In genomic region chr1:172410806-172411205, GRCm38 (mm10) we compare ENCODE assay signal across 8 mouse cellular contexts. TPM values are rescaled to one million over a fixed set of nuclear protein-coding genes. Genes with fewer than 3 reads are reported as not detected.
DNase-seq lines count a peak whose midpoint lies in the region; ATAC-seq and TF ChIP-seq lines count a peak whose summit lies in the region.

No protein-coding gene starts in this region.

- peak; percentile 66 for TF ChIP-seq CTCF in liver, adult 2 months (IDR thresholded peaks at IDR 0.05; ENCODE audit: low read depth, low read length)
- peak; percentile 62 for TF ChIP-seq CTCF in cortical plate, adult 2 months (IDR thresholded peaks at IDR 0.05; ENCODE audit: extremely low read depth, insufficient read depth, low read length)

- no peaks in the 10 kb centered on the region for H3K27me3 ChIP-seq in liver, adult 2 months (ENCODE audit: control insufficient read depth, insufficient read depth, low read length)
- no peaks in the 10 kb centered on the region for H3K27me3 ChIP-seq in liver, embryonic 11.5 days (replicated peaks; ENCODE audit: control insufficient read depth, insufficient read depth, low read length)
- no peaks in the 10 kb centered on the region for H3K27me3 ChIP-seq in limb, embryonic 11.5 days (ENCODE audit: control insufficient read depth, insufficient read depth, low read length)

- no peak overlapping the region for H3K9ac ChIP-seq in liver, adult 2 months (ENCODE audit: low read depth, low read length)
- H3K9ac ChIP-seq in liver, embryonic 11.5 days (ENCODE audit: low read depth, low read length): no peak overlapping the region
- no peak overlapping the region for H3K9ac ChIP-seq in limb, embryonic 11.5 days (ENCODE audit: low read length)

- WGBS in liver, adult 2 months: 5% methylated on average over 4 of the region's 4 CpGs
- whole genome bisulfite sequencing in liver, embryonic 11.5 days: 3% methylated on average over 4 of the region's 4 CpGs
- 5% methylated on average over 4 of the region's 4 CpGs for WGBS in limb, embryonic 11.5 days

- no peak overlapping the region for H3K4me2 ChIP-seq in liver, embryonic 11.5 days
- H3K4me2 ChIP-seq in limb, embryonic 11.5 days (ENCODE audit: low read depth, severe bottlenecking): no peak overlapping the region

- no peak for ATAC-seq in liver, embryonic 11.5 days (replicated peaks; ENCODE audit: low FRiP score)
- ATAC-seq in limb, embryonic 11.5 days (ENCODE audit: insufficient number of reproducible peaks, low FRiP score, low TSS enrichment, low read depth): no peak

- no peak for TF ChIP-seq POLR2A in liver, adult 2 months (IDR thresholded peaks at IDR 0.05; ENCODE audit: extremely low read depth, insufficient read depth, low read length)
- TF ChIP-seq POLR2A in cortical plate, adult 2 months (IDR thresholded peaks at IDR 0.05; ENCODE audit: extremely low read depth, insufficient read depth, low read length): no peak

- no peaks in the 10 kb centered on the region for H3K9me3 ChIP-seq in liver, embryonic 11.5 days (ENCODE audit: control insufficient read depth, low read length)
- H3K9me3 ChIP-seq in limb, embryonic 11.5 days (ENCODE audit: control insufficient read depth, low read length): no peaks in the 10 kb centered on the region

- H3K79me2 ChIP-seq in liver, adult 2 months (ENCODE audit: control insufficient read depth, insufficient read depth, low read length): no peaks in the 10 kb centered on the region

- H3K4me1 ChIP-seq in liver, adult 2 months (ENCODE audit: control insufficient read depth, insufficient read depth, low read length): no peaks in the 10 kb centered on the region
- H3K4me1 ChIP-seq in liver, embryonic 11.5 days (replicated peaks; ENCODE audit: control insufficient read depth, insufficient read depth, low read length): no peaks in the 10 kb centered on the region
- H3K4me1 ChIP-seq in cortical plate, adult 2 months (ENCODE audit: control insufficient read depth, insufficient read depth, low read length): no peaks in the 10 kb centered on the region
- no peaks in the 10 kb centered on the region for H3K4me1 ChIP-seq in limb, embryonic 11.5 days (ENCODE audit: control insufficient read depth, insufficient read depth, low read length)

- no peaks in the 10 kb centered on the region for H3K36me3 ChIP-seq in liver, adult 2 months (ENCODE audit: control insufficient read depth, insufficient read depth, low read length)
- no peaks in the 10 kb centered on the region for H3K36me3 ChIP-seq in liver, embryonic 11.5 days (ENCODE audit: control insufficient read depth, insufficient read depth, low read length)
- no peaks in the 10 kb centered on the region for H3K36me3 ChIP-seq in limb, embryonic 11.5 days (ENCODE audit: control insufficient read depth, insufficient read depth, low read length)

- peak; percentile 28 for DNase-seq in liver, adult 2 months (ENCODE audit: extremely low read depth, low read depth, low spot score)
- DNase-seq in liver, embryonic 11.5 days (ENCODE audit: low spot score): no peak
- peak; percentile 57 for DNase-seq in R1 (ENCODE audit: low read depth, low spot score)
- peak; percentile 77 for DNase-seq in heart, postnatal 4 days
- DNase-seq in limb, embryonic 11.5 days (ENCODE audit: low spot score): peak; percentile 72
- DNase-seq in right cerebral cortex, adult 18-20 months: peak; percentile 32
- peak; percentile 36 for DNase-seq in yolk sac, embryonic 10.5 days (ENCODE audit: low spot score)

- H3K4me3 ChIP-seq in liver, adult 2 months (ENCODE audit: insufficient read depth, low read depth, low read length): no peak overlapping the region
- no peak overlapping the region for H3K4me3 ChIP-seq in liver, embryonic 11.5 days (ENCODE audit: low read depth, low read length)
- no peak overlapping the region for H3K4me3 ChIP-seq in cortical plate, adult 2 months (ENCODE audit: insufficient read depth, low read length)
- H3K4me3 ChIP-seq in limb, embryonic 11.5 days (ENCODE audit: low read depth, low read length): no peak overlapping the region

- H3K27ac ChIP-seq in liver, adult 2 months (replicated peaks; ENCODE audit: insufficient read depth, low read depth, low read length): no peak overlapping the region
- H3K27ac ChIP-seq in liver, embryonic 11.5 days (ENCODE audit: low read depth, low read length): no peak overlapping the region
- no peak overlapping the region for H3K27ac ChIP-seq in cortical plate, adult 2 months (ENCODE audit: insufficient read depth, low read length)
- no peak overlapping the region for H3K27ac ChIP-seq in limb, embryonic 11.5 days (replicated peaks; ENCODE audit: low read depth, low read length)

RNA-seq across cellular contexts. Expression of gene Pigm, which starts 34.5 kb away (rescaled TPM):
- 3.6 and 3.7 TPM in 2 replicates for total RNA-seq in liver, adult 2 months (2014; rRNA removed)
- polyA plus RNA-seq in liver, adult 2 months (2012; rRNA removed): 2.9 and 4.4 TPM in 2 replicates
- 7.7 and 7.8 TPM in 2 replicates for polyA plus RNA-seq in liver, embryonic 11.5 days (2014; fragmentation: Nextera tagmentation; extraction: Ambion mirVana)
- 6.5 TPM in 2 replicates for polyA plus RNA-seq in cortical plate, adult 2 months (2012; rRNA removed)
- 10 to 100 TPM; 10.1 to 11.4 TPM for total RNA-seq in heart, postnatal 4 days (2021)
- 12.4 and 12.6 TPM in 2 replicates for polyA plus RNA-seq in limb, embryonic 11.5 days (2014; fragmentation: Nextera tagmentation; extraction: Ambion mirVana)
